ENCODE assay signal across 7 mouse cellular contexts in genomic region chr6:39225876-39226609, GRCm38 (mm10). TPM values are rescaled to one million over a fixed set of nuclear protein-coding genes. Genes with fewer than 3 reads are reported as not detected.
DNase-seq lines count a peak whose midpoint lies in the region; ATAC-seq and TF ChIP-seq lines count a peak whose summit lies in the region.

No protein-coding gene starts in this region.

- H3K4me1 ChIP-seq in lung, embryonic 16.5 days (replicated peaks; ENCODE audit: control insufficient read depth, insufficient read depth, low read length) = 0 out of 2 replicates have a peak, but pooled peaks cover 5% of the 10 kb centered on the region
- peaks cover 6% of the 10 kb centered on the region for H3K4me1 ChIP-seq in forebrain, embryonic 16.5 days (replicated peaks; ENCODE audit: control insufficient read depth, insufficient read depth, low read length)
- H3K4me1 ChIP-seq in neural tube, embryonic 13.5 days (replicated peaks) = peaks cover 7% of the 10 kb centered on the region
- no peaks in the 10 kb centered on the region for H3K4me1 ChIP-seq in lung, adult 2 months (ENCODE audit: control insufficient read depth, insufficient read depth, low read length)

- H3K9ac ChIP-seq in lung, embryonic 16.5 days (ENCODE audit: low read length) = no peak overlapping the region
- no peak overlapping the region for H3K9ac ChIP-seq in forebrain, embryonic 16.5 days (replicated peaks; ENCODE audit: low read depth, low read length)
- H3K9ac ChIP-seq in neural tube, embryonic 13.5 days = peak overlapping the region; percentile 45; the same call in 1 of the 2 replicates

- no peak overlapping the region for H3K4me3 ChIP-seq in lung, embryonic 16.5 days (ENCODE audit: low read length)
- H3K4me3 ChIP-seq in forebrain, embryonic 16.5 days (replicated peaks; ENCODE audit: low read length) = no peak overlapping the region
- H3K4me3 ChIP-seq in neural tube, embryonic 13.5 days = no peak overlapping the region
- H3K4me3 ChIP-seq in lung, adult 2 months (replicated peaks; ENCODE audit: extremely low read depth, low read depth, low read length) = no peak overlapping the region

- peak overlapping the region; percentile 13; the same call in 1 of the 2 replicates for H3K4me2 ChIP-seq in lung, embryonic 16.5 days (ENCODE audit: low read depth, low read length)
- 0 out of 2 replicates have a peak overlapping the region, but pooled peaks have one; percentile 2 for H3K4me2 ChIP-seq in forebrain, embryonic 16.5 days (ENCODE audit: low read length)
- no peak overlapping the region for H3K4me2 ChIP-seq in neural tube, embryonic 13.5 days

- no peaks in the 10 kb centered on the region for H3K9me3 ChIP-seq in lung, embryonic 16.5 days (ENCODE audit: control insufficient read depth, low read length)
- H3K9me3 ChIP-seq in forebrain, embryonic 16.5 days (ENCODE audit: control insufficient read depth, low read length) = no peaks in the 10 kb centered on the region
- H3K9me3 ChIP-seq in neural tube, embryonic 13.5 days = no peaks in the 10 kb centered on the region

- H3K27ac ChIP-seq in lung, embryonic 16.5 days (ENCODE audit: low read length) = no peak overlapping the region
- peak overlapping the region; percentile 6; the same call in 1 of the 2 replicates for H3K27ac ChIP-seq in forebrain, embryonic 16.5 days (ENCODE audit: low read length)
- H3K27ac ChIP-seq in neural tube, embryonic 13.5 days (replicated peaks) = peak overlapping the region; percentile 33; the same call in 1 of the 2 replicates

- TF ChIP-seq CTCF in lung, adult 2 months (IDR thresholded peaks at IDR 0.05; ENCODE audit: insufficient read depth, low read length) = no peak

- no peak for DNase-seq in lung, postnatal 4 days
- peak; percentile 31 for DNase-seq in cerebellum, adult 9-11 months
- no peak for DNase-seq in right cerebral cortex, adult 18-20 months
- no peak for DNase-seq in lung, adult 2 months

- no peak for ATAC-seq in lung, embryonic 16.5 days (ENCODE audit: low read depth)
- ATAC-seq in forebrain, embryonic 16.5 days = peak; percentile 84
- no peak for ATAC-seq in neural tube, embryonic 13.5 days (ENCODE audit: low read depth)

- no peaks in the 10 kb centered on the region for H3K27me3 ChIP-seq in lung, embryonic 16.5 days (ENCODE audit: control insufficient read depth, insufficient read depth, low read depth, low read length)
- H3K27me3 ChIP-seq in forebrain, embryonic 16.5 days (replicated peaks; ENCODE audit: control insufficient read depth, insufficient read depth, low read length) = no peaks in the 10 kb centered on the region
- H3K27me3 ChIP-seq in neural tube, embryonic 13.5 days = no peaks in the 10 kb centered on the region

- 32% methylated on average over 6 of the region's 7 CpGs for WGBS in lung, embryonic 16.5 days
- WGBS in forebrain, embryonic 16.5 days = 3% methylated on average over 7 of the region's 7 CpGs
- 14% methylated on average over 7 of the region's 7 CpGs for WGBS in neural tube, embryonic 13.5 days
- 36% methylated on average over 7 of the region's 7 CpGs for WGBS in lung, adult 2 months

- TF ChIP-seq POLR2A in lung, adult 2 months (IDR thresholded peaks at IDR 0.05; ENCODE audit: borderline replicate concordance, extremely low read depth, low read depth, low read length) = no peak

- H3K36me3 ChIP-seq in lung, embryonic 16.5 days (ENCODE audit: control insufficient read depth, insufficient read depth, low read length) = no peaks in the 10 kb centered on the region
- no peaks in the 10 kb centered on the region for H3K36me3 ChIP-seq in forebrain, embryonic 16.5 days (ENCODE audit: control insufficient read depth, insufficient read depth)
- H3K36me3 ChIP-seq in neural tube, embryonic 13.5 days = no peaks in the 10 kb centered on the region

RNA-seq across cellular contexts. Expression of gene Kdm7a, which starts 19.5 kb away (rescaled TPM):
- 7.8 and 7.9 TPM in 2 replicates for polyA plus RNA-seq in lung, embryonic 16.5 days (2015; fragmentation: Nextera tagmentation; extraction: Ambion mirVana)
- polyA plus RNA-seq in forebrain, embryonic 16.5 days (2015; fragmentation: Nextera tagmentation; extraction: Ambion mirVana) = 7.3 and 8.8 TPM in 2 replicates
- polyA plus RNA-seq in neural tube, embryonic 13.5 days (2015; fragmentation: Nextera tagmentation; extraction: Ambion mirVana) = 9.7 and 11.1 TPM in 2 replicates
- 2.7 and 4.0 TPM in 2 replicates for polyA plus RNA-seq in lung, adult 2 months (2012; rRNA removed)
